Mouse (Mus musculus): ENCODE data around the gene Tnfrsf1a.

Tnfrsf1a gene

DNA sequence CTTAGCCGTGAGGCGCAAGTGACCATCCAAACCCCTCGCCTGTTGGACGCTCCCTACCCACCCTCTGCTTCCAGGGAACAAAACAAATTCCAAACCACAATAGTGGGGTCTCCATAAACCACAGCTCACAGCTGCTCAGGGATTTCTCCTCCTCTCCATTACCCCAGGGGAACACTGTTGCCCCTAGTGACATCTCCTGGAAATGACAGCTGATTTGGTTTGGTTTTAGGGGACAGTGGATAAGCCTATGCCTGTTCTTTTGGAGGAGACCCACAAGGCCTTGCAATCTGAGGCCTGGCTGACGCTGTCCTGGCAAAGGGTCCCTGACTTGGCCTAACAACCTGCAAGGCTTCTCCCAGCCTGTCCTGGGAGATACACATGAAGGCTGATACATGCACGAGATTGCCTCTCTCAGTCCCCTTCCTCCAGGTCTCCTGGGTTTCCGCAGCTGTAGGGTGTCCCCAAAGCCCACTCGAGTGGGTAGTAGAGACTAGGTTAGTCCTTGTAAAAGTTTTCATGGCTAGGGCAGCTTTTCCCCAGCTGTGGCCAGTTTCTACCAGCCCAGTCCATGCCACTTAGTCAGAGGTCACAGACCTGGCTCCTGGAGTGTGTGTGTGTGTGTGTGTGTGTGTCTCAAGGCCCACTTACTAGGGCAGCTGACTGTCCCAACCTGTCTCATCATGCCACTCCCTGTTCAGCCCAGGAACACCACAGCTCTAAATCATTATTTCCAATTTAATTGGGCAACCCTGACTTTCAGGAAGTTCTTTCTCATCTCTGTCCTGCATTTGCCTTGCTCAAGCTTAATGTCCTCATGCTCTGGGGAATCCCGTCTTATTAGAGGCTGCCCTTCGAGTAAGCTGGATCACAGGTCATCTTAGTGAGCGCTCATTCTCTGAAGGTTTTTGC, 36.2 kb downstream of the Tnfrsf1a start:
- no peak for DNase-seq (ENCODE audit: low spot score)

DNA sequence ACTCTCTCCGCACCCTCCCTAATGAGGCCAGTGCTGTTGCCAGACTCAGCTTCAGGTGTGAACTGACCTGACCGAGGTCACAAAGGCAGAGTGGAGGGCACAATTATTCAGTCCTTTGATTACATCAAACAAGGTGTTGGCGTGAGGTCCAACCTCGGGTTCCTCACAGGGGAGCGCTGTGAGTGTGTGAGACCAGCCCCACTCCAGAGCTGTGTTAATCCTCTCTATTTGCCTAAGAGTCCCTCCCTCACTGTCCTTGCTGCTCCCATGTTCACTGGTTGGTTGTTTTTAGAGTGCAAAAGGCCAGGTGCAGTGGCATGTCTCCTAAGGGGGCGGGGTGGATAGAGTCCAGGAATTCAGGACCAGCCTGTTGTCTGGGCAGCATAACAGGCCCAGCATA, 36.9 kb downstream of the Tnfrsf1a start:
- no peak for DNase-seq (ENCODE audit: low spot score)

GRCm38 (mm10) chr6:125389853-125390252, 40.7 kb downstream of the Tnfrsf1a start:
- no peak for DNase-seq (ENCODE audit: low spot score)

DNA sequence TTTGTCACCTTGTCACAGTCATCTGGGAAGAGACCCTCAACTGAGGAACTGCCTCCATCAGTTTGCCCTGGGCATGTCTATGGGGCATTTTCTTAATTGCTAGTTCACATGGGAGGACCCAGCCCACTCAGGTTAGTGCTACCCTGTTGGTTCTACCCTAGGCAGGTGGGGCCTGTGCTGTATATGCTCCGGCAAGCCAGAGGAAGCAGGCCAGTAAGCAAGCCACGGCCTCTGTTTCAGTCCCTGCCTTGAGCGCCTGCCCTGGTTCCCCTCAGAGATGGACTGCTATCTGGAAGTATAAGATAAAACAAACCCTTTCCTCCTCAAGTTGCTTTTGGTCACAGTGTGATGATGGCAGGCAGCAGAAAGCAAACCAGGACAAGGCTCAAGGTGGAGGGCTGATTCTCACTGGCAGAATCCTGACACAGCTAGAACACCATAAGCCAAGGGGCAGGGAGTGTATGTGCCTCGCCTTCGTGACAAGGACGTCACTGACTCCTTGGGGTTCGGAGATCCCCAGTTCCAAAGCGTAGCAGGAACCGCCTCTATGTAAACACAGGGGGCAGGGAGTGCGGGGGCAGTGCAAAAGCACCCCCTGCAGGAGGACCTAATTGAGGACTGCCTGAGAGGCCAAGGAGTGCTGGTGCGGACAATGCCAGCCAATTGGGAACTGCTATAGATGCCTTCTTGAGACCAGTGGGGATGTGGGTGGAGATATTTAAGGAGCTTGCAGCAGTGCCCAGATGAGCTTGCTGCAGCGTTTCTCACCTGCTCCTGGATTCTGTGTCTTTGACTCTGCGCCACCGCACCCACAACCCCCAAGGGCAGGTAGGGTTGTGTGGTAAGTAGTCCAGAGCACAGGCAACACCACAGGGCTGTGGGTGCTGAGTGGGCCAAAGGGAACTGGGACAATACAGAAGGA, 56.6 kb downstream of the Tnfrsf1a start:
- no peak for DNase-seq (ENCODE audit: low spot score)

DNA sequence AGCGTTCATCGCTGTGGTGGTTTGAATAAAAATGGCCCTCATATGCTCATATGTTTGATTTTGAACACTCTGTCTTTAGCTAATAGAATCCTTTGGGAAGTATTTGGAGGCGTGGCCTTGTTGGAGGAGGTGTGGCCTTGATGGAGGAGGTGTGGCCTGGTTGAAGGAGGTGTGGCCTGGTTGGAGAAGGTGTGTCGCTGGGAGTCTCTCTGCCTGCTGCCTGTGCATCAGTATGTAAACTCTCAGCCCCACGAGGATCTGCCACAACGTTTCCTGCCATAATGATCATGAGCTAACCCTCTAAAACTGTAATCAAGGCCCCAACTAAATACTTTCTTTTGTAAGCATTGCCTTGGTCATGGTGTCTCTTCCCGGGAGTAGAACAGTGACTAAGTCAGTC, 58.1 kb downstream of the Tnfrsf1a start:
- DNase-seq (ENCODE audit: low spot score), result no peak

GRCm38 (mm10) chr6:125407657-125408056, 58.5 kb downstream of the Tnfrsf1a start:
- DNase-seq (ENCODE audit: low spot score), result no peak

- no peak for DNase-seq (ENCODE audit: low spot score)
Measured at GRCm38 (mm10) chr6:125410551-125410950, 61.4 kb downstream of the Tnfrsf1a start.

DNA sequence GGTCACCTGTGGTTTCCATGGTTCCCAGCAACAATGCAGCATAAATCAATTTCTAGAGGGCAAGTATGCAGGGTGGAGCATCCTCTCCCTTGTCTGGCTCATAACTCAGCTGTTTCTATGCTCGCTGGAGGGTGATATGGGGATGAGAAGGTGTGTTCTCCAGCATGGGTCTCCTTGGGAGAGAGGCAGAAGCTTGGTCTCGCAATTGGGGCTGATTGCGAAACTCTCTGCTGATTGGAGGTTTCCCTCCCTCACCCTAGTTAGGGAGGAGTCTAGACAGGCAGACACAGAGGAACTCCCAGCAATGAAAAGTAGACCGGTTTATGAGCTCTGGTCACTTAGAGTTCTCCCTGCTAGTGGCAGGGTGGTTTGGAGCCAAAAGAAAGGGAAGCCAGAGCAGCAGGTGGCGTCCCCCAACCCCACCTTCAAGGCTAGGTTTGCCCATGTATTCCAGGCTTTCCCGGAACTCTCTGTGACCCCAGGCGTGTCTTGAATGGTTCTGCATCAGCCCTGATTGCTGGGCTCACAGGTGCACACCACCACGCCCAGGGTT, 61.9 kb downstream of the Tnfrsf1a start:
- no peak for DNase-seq (ENCODE audit: low spot score)

DNA sequence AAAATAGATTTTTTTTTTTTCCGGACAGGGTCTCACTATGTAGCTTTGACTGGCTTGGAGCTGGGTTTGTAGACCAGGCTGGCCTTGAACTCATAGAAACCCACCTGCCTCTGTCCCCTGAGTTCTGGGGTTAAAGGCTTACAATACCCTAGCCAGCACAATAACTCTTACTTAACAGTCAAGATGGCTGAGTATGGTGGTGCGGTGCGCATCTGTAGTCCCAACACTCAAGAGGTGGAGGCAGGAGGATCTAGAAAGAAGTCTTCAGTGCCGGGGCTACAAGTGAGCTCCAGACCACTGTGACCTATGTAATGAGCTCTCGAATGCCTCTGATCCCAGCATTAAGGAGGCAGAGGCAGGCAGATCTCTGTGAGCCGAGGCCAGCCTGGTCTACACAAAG, 62.5 kb downstream of the Tnfrsf1a start:
- DNase-seq (ENCODE audit: low spot score), result no peak

Measured in MN1 (cell line).